Mouse (Mus musculus) embryonic facial prominence, embryonic 11.5 days (tissue): ENCODE measurements around the gene Elavl1. TPM values are rescaled to one million over a fixed set of nuclear protein-coding genes. Genes with fewer than 3 reads are reported as not detected.
"Not testable (repeated sequence)": the region's sequence is repeated elsewhere in the genome, so short reads cannot be mapped to it uniquely, and the experiment has no call there.

Source experiments
- ATAC-seq: fragments of 200-750 bp; cut with Nextera tagmentation; replicated peaks from 2 replicates; pipeline ENCODE4 v1.8.0; 2017; ENCODE audit warnings: low read depth; ENCODE audit not compliant: insufficient number of reproducible peaks, low FRiP score, low TSS enrichment
- DNase-seq: peaks from one replicate; pipeline ENCODE4 v3.0.0-alpha.2; 2015; ENCODE audit warnings: low spot score
- H3K27ac ChIP-seq: fragments of 300-500 bp; sonication (generic); replicated peaks from 2 replicates; pipeline ENCODE4 v1.5.1; 2014; ENCODE audit warnings: mild to moderate bottlenecking, low read depth, low read length, control low read depth
- H3K27me3 ChIP-seq: fragments of 300-500 bp; sonication (generic); 2 replicates; pipeline ENCODE4 v1.6.1; 2014; ENCODE audit warnings: mild to moderate bottlenecking, low read length, moderate library complexity, mixed read lengths; ENCODE audit not compliant: control insufficient read depth, insufficient read depth
- H3K36me3 ChIP-seq: fragments of 300-500 bp; sonication (generic); replicated peaks from 2 replicates; pipeline ENCODE4 v1.6.1; 2014; ENCODE audit warnings: low read depth, mild to moderate bottlenecking, low read length, moderate library complexity, mixed read lengths; ENCODE audit not compliant: control insufficient read depth, insufficient read depth
- H3K4me1 ChIP-seq: fragments of 300-500 bp; sonication (generic); 2 replicates; pipeline ENCODE4 v1.6.1; 2014; ENCODE audit warnings: low read length, mixed read lengths; ENCODE audit not compliant: control insufficient read depth, insufficient read depth
- H3K4me2 ChIP-seq: fragments of 300-500 bp; sonication (generic); 2 replicates; pipeline ENCODE4 v1.6.1; 2014; ENCODE audit warnings: low read depth, mild to moderate bottlenecking, control low read depth, low read length, moderate library complexity
- H3K4me3 ChIP-seq: fragments of 300-500 bp; sonication (generic); 2 replicates; pipeline ENCODE4 v1.5.1; 2014; ENCODE audit warnings: low read depth, low read length, control low read depth
- H3K9ac ChIP-seq: fragments of 300-500 bp; sonication (generic); replicated peaks from 2 replicates; pipeline ENCODE4 v1.6.1; 2014; ENCODE audit warnings: mild to moderate bottlenecking, control low read depth, low read length
- H3K9me3 ChIP-seq: fragments of 300-500 bp; sonication (generic); replicated peaks from 2 replicates; pipeline ENCODE4 v1.6.1; 2016; ENCODE audit warnings: mild to moderate bottlenecking, low read length, inconsistent platforms, mixed read lengths; ENCODE audit not compliant: control insufficient read depth
- WGBS: fragments of 180-500 bp; shearing (Covaris S2); extraction: QIAGEN DNeasy Blood & Tissue Kit; methylation state at CpG from one replicate; pipeline ENCODE4 v1.1.7; 2014; 5-methylcytosine and 5-hydroxymethylcytosine counted together
- polyA plus RNA-seq: library from polyadenylated mRNA; unstranded; fragments of >200 nt; fragmentation: Nextera tagmentation; extraction: Ambion mirVana; gene quantifications from 2 replicates; pipeline ENCODE4 v1.2.1, GENCODE M21; 2014

Gene Elavl1
- polyA plus RNA-seq, 1 experiment from 2014 or later: 409 TPM

DNA sequence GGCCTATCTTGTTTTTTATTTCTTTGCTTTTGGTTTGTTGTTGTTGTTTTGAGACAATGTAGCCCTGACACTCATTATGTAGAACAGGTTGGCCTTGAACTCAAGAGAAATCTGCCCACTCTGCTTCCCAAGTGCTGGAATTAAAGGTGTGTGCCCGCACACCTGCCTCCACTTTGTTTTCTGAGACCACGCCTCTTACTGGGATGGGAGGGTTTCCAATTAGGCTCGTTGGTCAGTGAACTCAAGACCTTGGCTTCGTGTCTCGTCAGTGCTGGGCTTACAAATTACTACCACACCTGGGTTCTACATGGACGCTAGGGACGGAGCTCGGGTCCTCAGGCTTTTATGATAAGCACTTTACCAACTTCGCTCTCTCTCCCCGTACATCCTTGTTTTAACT is 30.2 kb upstream of the Elavl1 start:
- no peaks in the 10 kb centered on the region for H3K27me3 ChIP-seq
- H3K9ac ChIP-seq: no peak overlapping the region
- 78% methylated on average over 10 of the region's 10 CpGs for WGBS
- no peaks in the 10 kb centered on the region for H3K4me1 ChIP-seq
- H3K9me3 ChIP-seq: no peaks in the 10 kb centered on the region
- DNase-seq (no peak), ATAC-seq (no peak)
- H3K27ac ChIP-seq: no peak overlapping the region
- no peak overlapping the region for H3K4me2 ChIP-seq
- H3K4me3 ChIP-seq: no peak overlapping the region
- no peaks in the 10 kb centered on the region for H3K36me3 ChIP-seq

DNA sequence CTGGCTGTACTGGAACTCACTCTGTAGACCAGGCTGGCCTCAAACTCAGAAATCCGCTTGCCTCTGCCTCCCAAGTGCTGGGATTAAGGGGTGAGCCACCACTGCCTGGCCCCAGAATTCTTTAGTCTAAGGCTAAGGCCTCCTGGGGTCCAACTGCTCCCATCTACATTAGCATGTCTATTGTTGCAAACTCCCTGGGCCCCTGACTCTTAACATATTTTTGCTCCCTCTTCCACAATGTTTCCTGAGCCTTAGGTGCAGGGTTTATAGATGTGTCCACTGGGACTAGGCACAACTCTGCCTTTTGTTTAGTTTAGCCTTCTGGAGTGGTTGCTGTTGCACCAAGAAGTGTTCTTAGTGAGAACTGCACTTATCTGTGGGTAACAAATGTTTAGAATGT is 29.3 kb upstream of the Elavl1 start:
- no peak for ATAC-seq
- no peak overlapping the region for H3K27ac ChIP-seq
- WGBS: 63% methylated on average over 1 of the region's 1 CpGs

DNA sequence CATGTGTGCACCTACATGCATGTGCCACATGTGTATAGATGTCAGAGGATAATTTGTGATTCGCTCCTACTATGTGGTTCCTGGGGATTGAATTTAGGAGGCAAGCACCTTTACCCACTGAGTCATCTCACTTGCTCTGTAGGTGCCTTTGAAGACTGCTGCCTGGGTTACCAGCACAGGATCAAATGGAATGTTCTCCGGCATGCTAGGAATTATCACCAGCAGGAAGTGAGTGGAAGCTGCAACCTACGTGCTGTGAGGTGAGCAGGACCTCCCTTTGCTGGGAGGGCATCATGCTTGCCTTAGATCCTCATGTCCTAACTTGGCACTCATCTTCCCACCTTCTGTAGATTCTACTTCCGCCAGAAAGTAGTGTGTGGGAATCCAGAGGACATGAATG is 28.5 kb upstream of the Elavl1 start:
- WGBS: 86% methylated on average over 4 of the region's 4 CpGs
- no peaks in the 10 kb centered on the region for H3K36me3 ChIP-seq
- H3K4me2 ChIP-seq: no peak overlapping the region
- no peak overlapping the region for H3K27ac ChIP-seq
- no peak overlapping the region for H3K4me3 ChIP-seq
- DNase-seq (no peak), ATAC-seq (no peak)
- H3K4me1 ChIP-seq: no peaks in the 10 kb centered on the region
- H3K27me3 ChIP-seq: no peaks in the 10 kb centered on the region
- no peak overlapping the region for H3K9ac ChIP-seq
- H3K9me3 ChIP-seq: no peaks in the 10 kb centered on the region

More for the DNA sequence above, 29.3 kb upstream of the Elavl1 start:
- no peaks in the 10 kb centered on the region for H3K36me3 ChIP-seq
- no peaks in the 10 kb centered on the region for H3K27me3 ChIP-seq
- no peaks in the 10 kb centered on the region for H3K4me1 ChIP-seq
- no peak for DNase-seq
- no peak overlapping the region for H3K4me2 ChIP-seq
- no peaks in the 10 kb centered on the region for H3K9me3 ChIP-seq
- H3K4me3 ChIP-seq: no peak overlapping the region
- H3K9ac ChIP-seq: no peak overlapping the region

DNA sequence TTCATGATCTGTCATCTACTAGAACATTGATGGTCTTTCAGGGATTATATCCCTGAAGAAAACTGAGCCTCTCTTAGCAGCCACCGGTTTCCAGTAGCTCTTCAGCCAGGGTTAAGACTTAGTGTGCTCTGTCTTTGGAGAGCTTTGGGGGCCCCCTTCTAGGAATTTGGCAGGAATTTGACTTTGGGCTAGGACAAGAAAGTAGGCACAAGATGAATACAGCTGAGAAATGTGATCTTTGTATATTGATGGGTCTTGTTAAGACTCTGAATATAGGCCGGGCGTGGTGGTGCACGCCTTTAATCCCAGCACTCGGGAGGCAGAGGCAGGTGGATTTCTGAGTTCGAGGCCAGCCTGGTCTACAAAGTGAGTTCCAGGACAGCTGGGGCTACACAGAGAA is 27.3 kb upstream of the Elavl1 start:
- ATAC-seq, H3K4me2 ChIP-seq, H3K36me3 ChIP-seq, H3K4me1 ChIP-seq, DNase-seq, H3K27ac ChIP-seq, H3K27me3 ChIP-seq, H3K9me3 ChIP-seq, H3K4me3 ChIP-seq, H3K9ac ChIP-seq: not testable (repeated sequence)
- WGBS: 91% methylated on average over 6 of the region's 6 CpGs

DNA sequence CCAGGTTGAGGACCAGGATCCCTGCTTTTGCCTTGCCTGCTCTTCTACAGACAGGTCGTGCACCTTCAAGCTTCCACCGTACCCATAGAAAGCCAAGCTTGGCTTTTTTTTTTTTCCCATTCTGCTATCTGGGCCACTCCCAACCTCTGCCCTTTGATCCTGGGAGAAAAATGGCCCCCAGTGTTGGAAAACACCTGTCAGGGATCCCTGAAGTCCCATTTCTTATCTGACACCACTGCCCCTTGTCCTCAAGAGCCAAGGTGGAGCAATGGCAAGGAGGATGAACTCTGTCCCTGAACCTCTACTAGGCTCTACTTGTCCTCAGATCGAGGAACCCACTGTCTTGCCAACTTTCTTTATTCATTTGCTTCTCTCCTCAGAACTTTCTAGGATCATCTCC is 25.4 kb upstream of the Elavl1 start:
- Histone ChIP-seq H3K9ac (no peak overlapping the region), H3K4me2 (no peak overlapping the region), H3K9me3 (no peaks in the 10 kb centered on the region), H3K27ac (no peak overlapping the region), H3K27me3 (no peaks in the 10 kb centered on the region), H3K4me1 (no peaks in the 10 kb centered on the region), H3K4me3 (no peak overlapping the region), H3K36me3 (no peaks in the 10 kb centered on the region)
- ATAC-seq: no peak
- DNase-seq: no peak
- 83% methylated on average over 3 of the region's 3 CpGs for WGBS

DNA sequence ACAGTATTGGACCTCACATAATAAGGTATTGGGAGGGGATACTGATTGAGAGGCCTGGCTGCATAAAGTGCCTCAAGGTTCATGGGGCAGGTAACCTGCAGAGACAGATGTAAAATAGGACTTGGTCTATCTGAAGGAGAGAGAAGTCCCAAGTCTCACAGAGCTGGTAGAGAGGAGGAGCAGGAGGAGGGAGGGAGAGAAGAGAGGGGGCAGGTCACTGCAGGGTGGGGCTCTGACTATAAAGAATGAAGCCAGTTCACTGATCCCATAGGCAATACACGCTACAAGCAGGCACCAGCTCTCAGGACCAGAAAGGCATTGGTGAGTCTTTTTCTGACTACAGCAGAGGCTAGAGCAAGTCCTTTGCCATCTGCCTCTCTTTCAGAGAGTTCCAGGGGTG is 24.1 kb upstream of the Elavl1 start:
- WGBS: 55% methylated on average over 1 of the region's 1 CpGs
- Histone ChIP-seq H3K4me1 (no peaks in the 10 kb centered on the region), H3K9ac (no peak overlapping the region), H3K27me3 (no peaks in the 10 kb centered on the region), H3K9me3 (no peaks in the 10 kb centered on the region), H3K4me2 (no peak overlapping the region), H3K4me3 (no peak overlapping the region), H3K36me3 (no peaks in the 10 kb centered on the region), H3K27ac (no peak overlapping the region)
- ATAC-seq (no peak), DNase-seq (no peak)

DNA sequence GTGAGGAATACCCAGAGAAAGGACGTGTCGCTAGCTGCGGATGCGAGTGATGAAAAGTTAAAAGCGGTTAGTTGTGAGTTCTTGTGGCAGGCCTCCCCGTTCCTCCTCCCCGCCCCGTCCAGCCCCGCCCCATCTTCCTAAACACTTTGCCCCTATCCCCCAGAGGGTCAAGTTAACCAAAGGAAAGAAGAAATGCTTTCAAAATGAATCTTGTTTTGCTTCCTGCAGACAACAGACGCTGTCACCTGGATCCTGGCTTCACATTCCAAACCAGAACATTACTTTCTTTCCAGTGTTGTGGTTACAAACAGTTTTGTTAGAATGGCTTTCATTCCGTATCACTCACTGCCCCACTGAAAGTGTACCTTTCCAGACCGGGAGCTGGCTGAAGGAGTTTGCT is 23.1 kb upstream of the Elavl1 start:
- ATAC-seq: no peak
- no peak overlapping the region for H3K4me3 ChIP-seq
- WGBS: 34% methylated on average over 12 of the region's 12 CpGs
- H3K27me3 ChIP-seq: no peaks in the 10 kb centered on the region
- H3K27ac ChIP-seq: no peak overlapping the region
- no peak overlapping the region for H3K9ac ChIP-seq
- no peaks in the 10 kb centered on the region for H3K9me3 ChIP-seq
- H3K36me3 ChIP-seq: no peaks in the 10 kb centered on the region
- DNase-seq: no peak
- no peak overlapping the region for H3K4me2 ChIP-seq
- no peaks in the 10 kb centered on the region for H3K4me1 ChIP-seq

DNA sequence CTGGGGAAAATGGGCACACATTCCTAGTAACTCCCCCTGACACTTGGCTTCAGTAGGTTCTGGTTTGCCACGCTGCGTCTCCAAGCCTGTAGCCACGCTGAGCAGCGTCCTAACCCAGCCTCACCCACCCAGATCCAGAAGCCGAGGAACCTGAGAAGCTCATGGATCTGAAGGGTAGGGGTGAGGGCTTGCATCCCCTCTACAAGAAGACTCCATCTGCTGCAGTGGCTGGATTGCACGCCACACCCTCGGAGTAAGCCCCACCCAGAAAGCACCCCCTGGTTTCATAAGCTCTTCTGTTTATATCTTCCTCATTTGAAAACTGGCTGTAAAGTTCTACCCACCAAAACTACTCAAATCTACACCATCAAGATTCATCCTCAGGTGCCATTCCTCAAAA is 22.4 kb upstream of the Elavl1 start:
- Histone ChIP-seq H3K4me1 (no peaks in the 10 kb centered on the region), H3K36me3 (no peaks in the 10 kb centered on the region), H3K9me3 (no peaks in the 10 kb centered on the region), H3K27me3 (no peaks in the 10 kb centered on the region), H3K4me2 (no peak overlapping the region), H3K9ac (no peak overlapping the region), H3K27ac (no peak overlapping the region), H3K4me3 (no peak overlapping the region)
- ATAC-seq: no peak
- DNase-seq: no peak
- WGBS: 69% methylated on average over 7 of the region's 7 CpGs
